8 mouse cellular contexts compared by ENCODE assay signal in the genomic region with DNA sequence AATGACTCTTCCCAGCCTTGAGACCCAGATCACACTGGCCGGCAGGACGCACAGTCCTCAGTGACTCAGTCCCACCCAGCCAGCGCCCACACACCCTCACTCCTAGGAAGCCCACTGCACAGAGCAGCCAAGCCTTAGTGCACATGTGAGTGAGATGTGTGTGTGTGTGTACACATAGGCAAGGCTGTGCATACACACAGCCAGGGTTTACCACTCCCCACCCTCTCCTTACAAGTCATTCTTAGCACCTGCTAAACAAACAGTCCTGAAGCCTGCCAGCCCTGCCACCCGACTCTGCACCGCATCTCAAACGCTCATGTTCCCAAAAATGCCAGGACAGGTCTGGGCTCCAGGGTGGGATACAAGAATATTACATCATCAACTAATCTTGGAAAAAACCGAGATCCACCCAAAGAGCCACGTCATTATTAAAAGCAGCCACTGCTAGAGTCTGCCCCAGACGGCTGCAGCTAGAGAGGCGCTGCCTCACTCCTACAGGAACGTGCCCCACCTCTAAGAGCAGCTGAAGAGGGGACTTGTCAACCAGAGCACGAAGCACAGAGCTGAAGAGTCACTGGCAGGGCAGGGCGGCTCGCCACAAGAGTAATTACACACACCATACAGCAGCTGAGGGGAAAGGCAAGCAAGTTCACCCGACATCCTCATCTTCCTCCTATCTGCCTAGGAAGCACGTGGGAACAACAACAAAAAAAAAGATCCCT. TPM values are rescaled to one million over a fixed set of nuclear protein-coding genes. Genes with fewer than 3 reads are reported as not detected.
DNase-seq lines count a peak whose midpoint lies in the region; TF ChIP-seq lines count a peak whose summit lies in the region.

No protein-coding gene starts in this region.

- no peak for TF ChIP-seq CTCF in brain, embryonic 14.5 days (IDR thresholded peaks at IDR 0.05; ENCODE audit: borderline replicate concordance, extremely low read depth, insufficient read depth, insufficient read length)

- DNase-seq in heart, adult 11 months: peak; percentile 94
- no peak for DNase-seq in heart, adult 8-10 months (ENCODE audit: low spot score)
- DNase-seq in brain, embryonic 14.5 days (ENCODE audit: low read depth): peak; percentile 87
- DNase-seq in heart, postnatal 36 days: peak; percentile 26 to 28
- DNase-seq in lung, postnatal 14 days: peak; percentile 58
- no peak for DNase-seq in ovary, postnatal 14 days (ENCODE audit: low spot score)
- DNase-seq in cerebellum, adult 9-11 months: no peak
- no peak for DNase-seq in cerebellum, adult 18-20 months

- TF ChIP-seq POLR2A in brain, embryonic 14.5 days (IDR thresholded peaks at IDR 0.05; ENCODE audit: borderline replicate concordance, extremely low read depth, insufficient read depth, insufficient read length, poor library complexity, severe bottlenecking): no peak

- intact Hi-C loops in heart, postnatal 36 days (cut with DNase I): no loop called here

RNA-seq across cellular contexts. Expression of a gene that starts 12.7 kb away (rescaled TPM):
- total RNA-seq in heart, adult 8-10 months (2022): 10 to 100 TPM in 3 of 4 experiments, 1 to 10 TPM in 1; 8.2 to 13.1 (median 12.1) TPM
- 52.9 and 55.0 TPM in 2 replicates for polyA plus RNA-seq in brain, embryonic 14.5 days (2012; rRNA removed)
- total RNA-seq in heart, postnatal 36 days (2021): 10 to 100 TPM; 14.0 to 14.4 TPM

RNA-seq across cellular contexts. Expression of a gene that starts 28.0 kb away (rescaled TPM):
- total RNA-seq in heart, adult 8-10 months (2022): 1 to 10 TPM; 1.2 to 2.0 (median 1.9) TPM
- polyA plus RNA-seq in brain, embryonic 14.5 days (2012; rRNA removed): 31.5 and 33.8 TPM in 2 replicates
- total RNA-seq in heart, postnatal 36 days (2021): 1 to 10 TPM; 1.1 to 2.1 TPM

Comparison
In these comparisons a context has a peak if more than half of its experiments do, and no peak if none do; other contexts are left out.
1. DNase-seq: peak in heart, adult 11 months (single experiment), brain, embryonic 14.5 days (single experiment), heart, postnatal 36 days (2 of 2) and lung, postnatal 14 days (single experiment); none in heart, adult 8-10 months (single experiment), ovary, postnatal 14 days (single experiment), cerebellum, adult 9-11 months (single experiment) and cerebellum, adult 18-20 months (0 of 2).